Mouse (Mus musculus) c-Kit-positive CD71-positive TER-119-negative erythroid progenitor cells, embryonic 14.5 days (primary cell): Measurements from ENCODE around the gene Ube4b.
A peak's percentile ranks its signal among the peaks of the same experiment; 100 is the strongest.

Experiments
- DNase-seq: peaks from one replicate; pipeline ENCODE4 v3.0.0-alpha.2; 2013; ENCODE audit warnings: low read depth

The Ube4b gene

DNA sequence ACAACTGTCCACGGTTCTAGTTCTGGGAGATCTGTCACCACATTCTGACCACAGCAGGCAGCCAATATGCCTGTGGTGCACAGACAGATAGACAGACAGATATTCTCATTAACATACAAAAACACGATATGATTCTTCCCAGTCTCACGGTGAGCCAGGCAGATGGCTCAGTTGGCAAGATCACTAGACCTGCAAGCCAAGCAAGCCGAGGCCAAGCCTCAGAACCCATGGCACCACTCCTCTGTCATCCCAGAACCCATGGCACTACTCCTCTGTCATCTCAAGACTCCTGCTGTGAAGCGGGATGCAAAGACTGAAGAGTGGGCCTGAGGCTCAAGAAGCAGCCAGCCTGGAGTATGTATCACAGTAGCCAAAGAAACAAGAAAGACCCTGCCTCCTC is 3.0 kb upstream of the Ube4b start:
- DNase-seq = no peak

DNA sequence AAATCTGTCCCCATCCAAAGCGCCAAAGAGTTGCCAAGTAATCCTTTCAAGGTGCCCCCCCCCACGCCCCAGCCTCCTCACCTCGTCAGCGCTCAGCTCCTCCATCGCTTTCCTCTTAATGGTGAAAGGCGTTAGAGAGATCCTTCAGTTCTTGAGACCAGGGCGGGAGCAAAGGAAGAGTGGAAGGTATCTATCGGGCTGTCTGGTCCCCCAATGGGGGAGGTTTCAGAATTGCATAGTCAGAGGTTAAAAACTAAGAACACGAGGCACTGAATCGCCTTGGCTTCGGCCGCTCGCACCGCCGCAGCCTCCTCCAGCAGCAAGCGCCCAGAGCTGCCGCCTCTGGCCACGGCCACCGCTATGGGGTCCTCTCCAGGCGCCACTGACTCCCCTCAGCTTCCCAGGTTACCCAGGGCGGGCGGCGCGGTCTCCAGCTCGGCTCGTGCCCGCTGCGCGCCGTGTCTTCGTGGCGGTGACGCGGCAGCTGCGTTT is 702 bp downstream of the Ube4b start:
- DNase-seq = no peak

DNA sequence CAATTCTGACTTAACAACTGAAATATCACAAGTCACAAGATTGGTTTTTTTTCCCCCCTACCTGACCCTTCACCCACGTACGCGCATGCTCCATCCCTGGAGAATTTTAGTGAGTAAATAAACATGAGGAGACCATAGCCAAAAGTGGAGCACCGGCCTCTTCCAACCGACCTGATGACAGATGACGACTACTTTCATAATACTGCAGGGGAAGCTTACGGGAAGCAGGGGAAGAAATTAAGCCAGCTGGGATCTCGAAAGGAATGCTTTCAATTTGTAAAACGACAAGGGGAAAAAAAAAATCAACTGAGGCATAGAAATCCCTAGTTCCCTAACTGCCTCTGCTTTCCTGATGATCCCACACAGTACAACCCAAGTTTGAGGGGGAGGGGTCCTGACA is 1.8 kb downstream of the Ube4b start:
- DNase-seq = no peak

DNA sequence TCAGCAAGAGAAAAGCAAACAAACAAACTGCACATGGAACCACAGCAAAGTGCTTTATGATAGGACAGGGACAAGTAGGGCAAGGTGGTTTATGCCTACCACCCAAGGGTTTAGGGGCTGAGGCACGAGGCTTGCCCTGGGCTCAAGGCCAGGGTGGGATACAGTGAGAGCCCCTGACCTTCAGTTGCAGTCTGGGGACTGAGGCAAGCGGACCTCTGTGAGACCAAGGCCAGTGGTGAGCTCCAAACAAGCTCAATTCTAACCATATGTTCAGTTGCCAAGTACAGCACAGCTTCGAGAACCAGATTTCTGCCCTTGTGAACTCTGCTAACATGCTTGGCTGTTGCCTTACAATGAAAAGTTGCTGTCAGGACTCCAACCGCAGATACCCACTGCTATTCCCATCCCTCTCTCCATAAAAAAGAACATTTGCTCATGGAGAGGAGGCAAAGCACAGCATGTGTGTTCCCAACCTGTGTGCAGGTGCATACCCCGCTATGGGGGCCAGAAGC is 8.6 kb downstream of the Ube4b start:
- no peak for DNase-seq

DNA sequence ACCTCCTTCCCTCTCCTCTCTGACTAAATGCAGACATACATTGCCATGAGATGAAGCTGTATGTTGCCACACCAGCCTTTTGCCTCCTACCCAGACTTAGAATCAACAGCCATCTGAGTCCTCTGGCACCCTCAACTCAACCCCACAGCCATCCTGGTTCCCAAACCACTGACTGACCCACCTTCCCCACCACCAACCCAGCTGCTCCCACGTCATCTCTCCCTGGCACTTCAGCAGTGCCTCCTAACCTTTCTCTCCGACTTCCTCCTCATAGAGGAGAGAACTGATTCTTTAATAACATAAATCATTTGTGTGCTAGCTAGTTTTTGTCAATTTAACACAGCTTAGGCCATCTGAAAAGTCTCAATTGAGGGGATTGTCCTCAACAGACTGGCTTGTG is 9.6 kb downstream of the Ube4b start:
- no peak for DNase-seq

DNA sequence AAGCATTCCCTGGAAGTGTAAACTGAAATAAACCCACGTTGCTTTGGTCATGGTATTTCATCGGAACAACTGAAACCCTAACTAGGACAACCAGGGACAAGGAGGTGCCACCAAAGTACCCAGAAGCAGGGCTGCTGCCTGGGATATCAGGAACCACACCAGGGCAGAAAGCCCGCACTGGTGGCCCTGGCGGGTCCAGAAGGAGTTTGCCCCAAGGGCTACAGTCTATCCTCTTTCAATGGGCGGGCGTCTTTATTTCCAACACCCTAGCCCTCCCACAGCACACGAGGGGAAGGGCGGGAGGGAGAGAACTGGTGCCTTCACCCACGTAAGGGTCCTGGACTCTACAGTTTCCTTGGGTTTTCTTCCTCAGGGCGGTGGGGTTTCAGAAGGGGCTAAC is 10.1 kb downstream of the Ube4b start:
- no peak for DNase-seq

DNA sequence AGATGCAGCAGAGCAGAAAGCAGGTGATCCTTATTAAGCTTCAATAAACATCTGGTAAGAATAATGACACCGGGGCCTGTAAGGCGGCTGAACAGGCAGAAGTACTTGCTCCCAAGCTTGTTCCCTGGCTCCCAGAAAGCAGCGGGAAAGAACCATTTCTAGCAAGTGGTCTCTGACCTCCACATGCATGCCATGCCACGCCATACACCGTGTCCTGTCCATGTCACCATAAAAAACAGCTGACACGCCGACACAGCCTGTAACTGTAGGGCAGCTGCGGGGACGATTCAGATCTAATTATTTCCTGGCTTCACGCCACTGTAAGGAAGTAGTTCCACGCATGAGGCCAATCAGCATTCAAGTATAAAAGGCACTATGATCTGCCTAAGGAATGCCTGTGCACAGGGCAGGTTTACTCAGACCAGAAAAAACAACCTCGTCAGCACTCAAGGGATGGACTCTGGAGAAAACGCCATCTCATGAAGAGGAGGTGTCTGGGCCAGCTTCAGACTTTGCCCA is 10.8 kb downstream of the Ube4b start:
- no peak for DNase-seq

DNA sequence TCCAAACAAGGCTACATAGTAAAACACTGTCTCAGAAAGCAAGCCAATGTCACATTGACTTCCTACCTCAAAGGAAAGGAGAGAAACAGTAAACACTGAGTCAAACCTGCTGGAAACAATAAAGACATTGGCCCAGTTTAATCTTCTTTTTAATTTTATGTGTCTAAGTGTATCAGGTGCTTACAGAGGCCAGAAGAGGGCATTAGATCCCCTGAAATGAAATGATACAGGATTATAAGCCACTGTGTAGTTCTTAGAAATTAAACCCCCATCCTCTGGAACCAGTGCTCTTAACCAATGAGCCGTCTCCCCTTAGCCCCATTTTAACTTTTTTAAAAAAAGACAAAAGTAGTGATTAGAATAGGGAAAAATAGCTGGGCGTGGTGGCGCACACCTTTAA is 12.3 kb downstream of the Ube4b start:
- no peak for DNase-seq

DNA sequence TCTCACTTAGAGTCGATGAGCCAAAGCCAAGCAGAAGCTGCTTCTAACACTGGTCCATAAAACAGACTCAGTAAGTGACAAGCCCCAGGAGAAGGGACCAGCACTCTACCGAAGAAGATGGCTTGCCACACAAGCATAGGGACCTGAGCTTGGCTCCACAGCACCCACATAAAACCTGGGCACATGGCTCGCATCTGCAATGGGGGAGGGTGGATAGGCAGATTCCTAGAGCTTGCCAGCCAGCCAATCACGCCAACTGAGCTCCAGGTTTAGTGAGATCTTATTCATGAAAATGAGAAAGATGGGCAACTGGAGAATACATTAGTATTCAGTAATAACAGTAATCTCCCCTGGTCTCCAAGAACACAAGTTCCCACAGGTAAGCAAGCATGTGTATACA is 16.8 kb downstream of the Ube4b start:
- DNase-seq = no peak

DNA sequence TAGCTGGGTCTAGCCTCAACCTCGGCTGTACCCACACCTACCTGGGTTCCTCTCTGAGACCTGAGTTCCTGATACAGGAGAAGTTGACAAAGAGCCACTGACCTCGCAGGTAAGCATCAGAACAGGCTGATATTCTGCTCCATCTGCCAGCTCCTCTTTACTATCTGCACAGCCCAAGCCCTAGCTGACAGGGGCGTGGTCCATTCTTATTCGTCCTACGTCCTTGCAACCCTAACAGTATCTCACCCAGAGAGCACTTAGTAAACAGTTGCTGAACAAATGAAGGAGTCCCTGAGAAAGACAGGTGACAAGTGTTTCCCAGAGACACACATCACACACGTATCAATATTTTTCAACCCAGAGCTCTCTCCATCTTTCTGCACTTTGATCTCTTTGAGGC is 18.2 kb downstream of the Ube4b start:
- DNase-seq = peak; percentile 62

DNA sequence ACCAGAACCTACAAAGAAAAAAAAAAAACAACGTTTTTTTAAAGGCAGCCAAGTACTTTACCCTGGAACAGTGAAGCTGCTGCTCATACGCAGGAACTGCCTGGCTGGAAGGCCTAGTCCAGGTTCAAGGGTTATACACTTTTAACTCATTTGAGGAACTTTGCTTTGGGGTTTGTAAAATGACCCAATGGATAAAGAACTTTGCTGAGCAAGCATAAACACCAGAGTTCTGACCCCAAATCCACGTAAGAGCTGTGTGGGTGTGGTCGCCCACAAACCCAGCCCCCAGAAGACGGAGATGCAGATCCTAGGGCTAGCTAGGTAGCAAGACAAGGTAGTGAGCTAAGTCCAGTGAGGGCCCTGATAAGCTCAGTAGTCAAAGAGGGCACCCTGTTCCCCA is 19.1 kb downstream of the Ube4b start:
- DNase-seq = no peak

DNA sequence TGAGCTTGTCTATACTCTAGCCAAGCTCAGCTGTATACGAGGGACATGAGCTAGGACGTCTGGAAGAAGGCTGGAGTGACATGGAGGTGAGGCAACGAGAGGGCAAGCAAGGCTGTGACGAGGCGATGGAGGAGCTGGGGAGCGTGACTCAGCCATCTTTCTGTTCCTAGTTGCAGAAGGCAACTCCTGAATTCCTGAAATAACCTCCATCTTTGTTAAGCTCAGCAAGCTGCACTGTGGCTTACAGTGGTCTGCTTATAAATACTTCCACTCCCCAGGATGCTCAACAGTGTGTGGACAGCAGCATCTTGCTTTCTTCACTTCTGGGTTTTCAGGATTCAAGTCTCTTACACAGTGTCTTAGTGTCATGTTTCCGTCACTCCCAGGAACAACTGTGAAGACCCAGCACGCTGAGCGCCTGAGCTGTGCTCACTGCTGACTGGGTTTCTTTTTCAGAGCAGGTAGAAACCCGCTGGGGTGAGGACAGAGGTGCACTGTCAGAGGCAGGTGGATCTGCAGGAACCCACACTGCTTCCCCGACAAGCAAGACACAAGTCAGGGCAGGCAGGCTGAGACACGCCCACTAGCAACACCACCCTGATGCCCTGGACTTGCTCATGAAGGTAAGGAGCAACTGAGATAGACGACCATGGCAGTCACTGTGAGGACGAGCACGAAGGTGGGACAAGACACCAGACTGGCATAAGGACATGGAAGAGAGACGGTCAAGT is 20.7 kb downstream of the Ube4b start:
- DNase-seq = no peak

DNA sequence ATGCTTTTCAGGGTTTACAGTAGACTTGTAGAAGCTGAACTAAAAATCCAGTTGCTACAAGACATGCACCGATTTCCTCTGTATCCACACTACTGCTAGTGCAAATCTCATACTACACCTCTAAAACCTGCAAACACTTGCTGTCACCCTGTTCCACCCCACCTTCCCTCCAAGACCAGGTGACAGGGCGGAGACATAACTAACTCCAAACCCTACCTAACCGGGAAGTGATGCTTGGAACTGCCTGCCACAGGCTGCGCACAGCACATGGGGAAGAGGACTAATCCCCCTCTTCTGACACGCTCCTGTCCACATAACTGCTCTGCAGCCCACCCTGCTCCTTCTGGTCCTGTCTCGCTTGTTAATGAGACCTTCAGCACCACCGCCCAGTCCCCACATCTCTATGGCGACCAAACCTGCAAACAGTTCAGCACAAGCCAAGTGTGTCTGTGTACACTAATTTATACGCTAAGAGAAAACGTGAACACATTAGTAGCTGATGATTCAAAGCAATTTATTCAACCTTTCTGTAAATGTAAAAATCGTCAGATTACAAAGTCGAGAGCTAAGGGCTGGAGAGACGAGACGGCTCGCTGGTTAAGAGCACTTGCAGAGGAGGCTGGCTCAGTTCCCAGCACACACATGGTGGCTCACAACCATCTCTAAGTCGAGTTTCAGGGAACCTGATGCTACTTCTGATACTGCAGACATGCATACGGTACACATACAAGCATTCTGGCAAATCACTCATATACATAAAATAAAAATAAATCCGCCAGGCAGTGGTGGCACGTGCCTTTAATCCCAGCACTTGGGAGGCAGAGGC is 21.7 kb downstream of the Ube4b start:
- no peak for DNase-seq

DNA sequence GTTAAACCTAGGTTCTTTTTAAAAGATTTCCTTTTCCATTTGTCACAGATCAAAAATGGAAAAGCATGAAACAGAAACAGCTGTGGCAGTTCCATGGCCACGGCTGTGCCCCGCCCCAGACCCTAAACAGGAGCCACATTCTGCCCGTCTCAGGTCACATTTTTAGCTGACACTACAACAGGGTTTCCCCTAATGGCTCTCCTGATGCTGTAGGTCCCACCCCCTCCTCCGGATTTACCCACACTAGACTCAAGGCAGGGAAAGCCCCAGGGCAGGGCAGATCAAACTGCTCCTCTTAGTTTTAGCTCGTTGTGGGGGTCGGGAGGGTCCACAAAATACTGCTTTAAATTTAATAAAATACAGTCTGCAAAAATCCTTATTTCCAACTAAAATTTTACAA is 23.5 kb downstream of the Ube4b start:
- DNase-seq = no peak

DNA sequence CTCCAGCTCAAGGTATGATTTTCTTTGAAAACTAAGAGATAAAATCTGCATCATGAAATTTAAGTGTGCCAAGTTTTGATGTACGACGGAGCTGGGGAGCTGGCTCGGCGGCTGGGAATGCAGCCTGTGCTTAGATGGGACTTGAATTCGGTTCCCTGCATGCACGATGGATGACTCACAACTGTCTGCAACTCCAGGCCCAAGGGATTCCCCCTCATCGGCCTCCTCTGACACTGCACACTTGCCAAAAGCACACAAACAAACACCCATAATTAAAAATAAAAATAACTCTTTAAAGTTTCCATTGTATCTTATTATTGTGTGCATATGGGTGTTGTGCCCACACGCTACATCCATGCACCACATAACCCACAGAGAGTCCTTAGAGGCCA is 25.0 kb downstream of the Ube4b start:
- DNase-seq = no peak

DNA sequence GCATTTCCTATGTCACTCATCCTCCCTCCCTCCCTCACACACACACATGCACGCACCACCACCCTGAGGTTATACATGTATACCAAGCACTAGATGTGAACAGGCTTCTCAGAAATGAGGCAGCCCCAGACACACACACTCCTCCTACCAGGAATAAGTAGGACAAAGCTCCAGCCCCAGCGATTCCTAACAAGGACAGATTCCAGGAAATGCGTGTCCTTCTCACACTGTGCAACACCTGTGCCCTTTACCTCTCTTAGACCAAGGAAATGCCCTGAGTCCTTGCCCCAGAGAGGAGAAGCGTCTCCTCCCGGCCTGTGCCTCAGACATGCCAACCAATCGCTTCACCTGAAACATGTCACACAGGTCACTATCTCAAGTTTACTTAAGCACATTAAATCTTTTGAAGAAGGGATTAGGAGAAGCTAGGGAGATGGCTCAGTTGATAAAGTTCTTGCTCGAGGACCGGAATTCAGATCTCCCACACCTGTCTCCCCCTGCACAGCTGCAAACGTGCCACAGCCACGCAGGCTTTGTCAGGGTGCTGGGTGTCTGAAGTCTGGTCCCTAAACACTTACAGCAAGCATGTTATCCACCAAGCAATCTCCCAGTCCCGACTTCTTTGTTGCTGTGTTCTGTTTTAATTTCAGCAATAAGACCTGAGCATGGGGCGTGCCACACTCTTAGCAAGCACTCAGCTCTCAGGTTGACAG is 25.5 kb downstream of the Ube4b start:
- DNase-seq = no peak

DNA sequence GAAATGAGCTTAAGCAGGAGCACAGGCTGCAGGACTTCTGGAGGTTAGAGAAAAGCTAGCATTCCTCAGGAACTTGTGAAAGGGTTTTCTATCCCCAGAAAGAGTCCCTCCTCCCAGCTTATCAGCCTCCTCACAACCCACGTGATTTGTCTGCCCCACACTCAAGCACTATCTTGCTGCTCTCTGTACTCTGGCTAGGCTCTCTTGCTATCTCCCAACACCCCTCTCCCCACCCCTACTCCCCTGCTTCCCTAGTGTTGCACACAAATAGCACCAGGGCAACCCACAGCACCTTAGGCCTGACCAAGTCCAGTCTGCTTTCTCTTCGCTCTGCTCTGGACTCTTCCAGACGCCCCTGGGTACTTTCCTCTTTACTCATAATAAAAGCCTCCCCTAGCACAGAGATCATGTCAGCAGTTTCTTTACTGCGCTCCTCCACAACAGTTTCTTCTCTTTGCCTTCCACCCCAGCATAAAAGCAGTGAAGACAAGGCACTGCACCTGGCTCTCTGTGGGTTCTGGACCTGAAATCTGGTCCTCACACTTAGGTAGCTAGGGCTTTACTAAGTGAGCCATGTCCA is 27.1 kb downstream of the Ube4b start:
- peak; percentile 52 for DNase-seq

DNA sequence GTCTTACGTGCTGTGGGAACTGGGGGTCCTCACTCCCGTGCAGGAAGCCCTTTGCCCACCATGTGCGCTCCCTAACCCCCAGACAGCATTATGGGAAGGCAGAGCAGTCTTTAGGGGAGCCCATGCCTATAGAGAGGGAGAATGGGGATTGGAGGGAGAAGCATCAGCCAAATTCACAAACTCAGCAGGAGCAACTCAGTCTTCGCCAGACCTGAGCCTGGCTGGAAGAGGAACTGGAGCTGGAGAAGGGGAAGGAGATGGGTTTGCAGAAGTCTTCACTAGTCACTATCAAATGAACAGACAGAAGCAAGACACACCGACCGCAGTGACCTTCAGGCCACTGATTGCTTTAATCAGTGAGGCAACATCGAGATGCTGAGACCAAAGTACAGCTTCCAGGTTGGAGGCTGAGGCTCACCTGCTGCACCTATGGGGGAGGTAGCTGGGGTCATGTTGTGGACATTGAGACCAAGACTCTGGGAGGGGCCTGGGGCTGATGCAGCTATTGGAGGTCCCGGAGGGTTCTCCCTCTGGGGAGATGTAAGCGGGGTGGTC is 28.3 kb downstream of the Ube4b start:
- no peak for DNase-seq

DNA sequence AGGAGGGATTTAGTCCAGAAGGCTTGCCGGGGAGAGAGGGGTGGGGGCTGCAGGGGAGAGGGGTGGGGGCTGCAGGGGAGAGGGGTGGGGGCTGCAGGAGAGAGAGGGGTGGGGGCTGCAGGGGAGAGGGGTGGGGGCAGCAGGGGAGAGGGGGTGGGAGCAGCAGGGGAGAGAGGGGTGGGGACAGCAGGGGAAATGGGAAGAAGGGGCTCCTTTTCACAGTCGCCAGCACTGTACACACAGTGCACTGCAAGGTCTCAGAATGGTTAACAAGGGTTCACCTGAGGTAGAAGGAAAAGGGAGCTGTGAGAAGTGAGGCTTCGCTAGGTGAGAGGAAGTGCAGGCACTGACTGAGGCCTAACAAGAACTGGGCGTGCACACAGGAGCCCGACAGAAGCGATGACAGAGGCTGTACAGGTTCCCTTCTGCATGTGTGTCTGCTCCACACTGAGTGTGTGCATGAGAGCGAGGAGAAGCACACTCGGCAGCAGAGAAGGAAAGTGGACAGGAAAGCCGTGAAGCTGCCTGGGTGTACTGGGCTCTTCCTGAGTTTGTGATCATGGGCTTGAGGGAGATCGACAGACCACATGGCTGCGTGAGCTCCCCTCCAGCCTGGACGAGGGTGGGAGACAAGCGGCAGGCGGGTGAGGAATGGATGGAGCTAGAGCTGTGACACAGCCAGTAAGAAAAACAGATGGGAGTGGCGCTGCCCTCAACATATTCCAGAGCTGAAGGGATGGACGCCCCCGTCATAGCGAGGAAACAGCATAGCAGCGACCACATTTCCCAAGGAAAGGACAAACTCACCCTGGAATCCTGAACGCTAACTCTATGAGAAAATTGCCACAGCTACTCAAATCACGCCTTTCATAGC is 29.9 kb downstream of the Ube4b start:
- DNase-seq = no peak

DNA sequence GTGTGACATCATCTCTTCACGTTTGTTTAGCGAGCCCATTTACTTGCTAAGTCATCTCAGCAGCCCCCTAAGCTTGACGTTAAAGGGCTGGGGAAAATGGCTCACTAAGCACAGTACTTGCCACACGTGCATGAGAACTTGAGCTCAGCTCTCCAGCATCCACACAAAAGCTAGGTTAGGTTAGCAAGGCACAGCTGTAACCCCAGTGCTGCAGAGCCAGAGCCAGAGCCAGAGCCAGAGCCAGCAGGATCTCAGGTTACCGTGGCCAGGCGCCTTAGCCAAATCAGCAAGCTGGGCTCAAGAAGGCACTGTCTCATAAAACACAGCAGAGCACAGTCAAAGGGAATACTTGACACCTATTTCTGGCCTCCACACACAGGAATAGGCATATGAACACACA is 31.0 kb downstream of the Ube4b start:
- no peak for DNase-seq

DNA sequence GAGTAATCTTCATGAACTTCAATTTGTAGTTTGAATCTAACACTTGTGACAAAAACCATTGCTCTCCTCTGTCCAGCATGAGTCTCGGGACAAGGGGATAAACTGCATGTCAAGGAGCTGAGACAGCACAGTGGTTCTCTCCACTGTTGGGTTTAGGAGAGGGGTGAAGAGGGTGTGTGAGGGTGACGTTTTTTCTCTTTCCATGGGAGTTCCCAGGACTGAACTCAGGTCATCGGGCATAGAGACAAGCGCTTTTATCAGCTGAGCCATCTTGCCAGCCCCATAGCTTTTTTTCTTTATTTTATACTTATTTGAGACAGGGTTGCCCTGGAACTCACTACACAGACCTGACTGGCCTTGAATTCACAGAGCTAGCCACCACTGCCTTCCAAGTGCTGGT is 32.3 kb downstream of the Ube4b start:
- no peak for DNase-seq
